Mouse (Mus musculus): ENCODE measurements around the gene Ttpal.
A peak's percentile ranks its signal among the peaks of the same experiment; 100 is the strongest.

Gene Ttpal

DNA sequence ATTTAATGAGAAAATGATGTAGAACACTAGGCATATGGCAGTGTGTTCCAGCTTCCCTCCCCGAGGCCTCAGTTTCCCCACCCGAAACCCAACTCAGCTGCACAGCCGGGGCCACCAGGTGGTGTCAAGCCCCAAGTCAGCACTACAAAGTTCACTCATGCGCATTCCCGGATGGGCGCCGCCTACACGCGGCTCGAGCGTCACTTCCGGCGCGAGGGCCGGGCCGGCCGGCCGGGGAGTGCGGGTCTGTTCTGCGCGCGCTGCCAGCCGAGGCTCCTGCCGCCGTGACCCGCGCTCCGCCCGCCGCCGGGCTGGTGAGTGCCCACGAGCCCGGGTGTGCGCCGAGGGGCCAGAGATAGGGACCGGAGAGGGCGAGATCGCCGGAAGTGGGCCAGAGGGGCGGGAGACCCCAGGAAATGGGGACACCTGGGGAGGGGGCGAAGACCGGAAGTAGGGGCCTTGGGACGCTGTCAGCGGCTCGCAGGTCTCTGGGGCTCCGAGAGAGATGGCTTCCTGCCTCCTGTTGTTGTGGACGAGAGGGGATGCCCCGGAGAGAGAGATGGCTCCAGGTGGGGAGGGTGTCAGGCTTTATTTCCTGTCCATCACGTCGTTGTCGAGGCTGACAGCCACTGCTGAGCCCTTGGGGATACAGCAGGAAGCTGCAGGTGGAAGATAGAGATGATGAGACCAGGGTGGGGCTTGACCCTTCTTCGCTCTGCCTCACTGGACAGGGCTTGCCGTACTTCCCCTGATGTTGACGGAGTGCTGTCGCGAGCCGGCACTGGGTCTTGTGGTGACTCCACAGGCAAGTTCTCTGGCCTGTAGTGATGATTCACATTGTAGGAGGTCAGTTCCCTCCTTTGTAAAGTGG, at the start of gene Ttpal:
Ttpal (plus strand) TSS at position 214 of the 871 bp plus-strand sequence.
- DNase-seq (ENCODE audit: inconsistent age in 2 of 2, low spot score in 1 of 2): peak; percentile 91 to 95

DNA sequence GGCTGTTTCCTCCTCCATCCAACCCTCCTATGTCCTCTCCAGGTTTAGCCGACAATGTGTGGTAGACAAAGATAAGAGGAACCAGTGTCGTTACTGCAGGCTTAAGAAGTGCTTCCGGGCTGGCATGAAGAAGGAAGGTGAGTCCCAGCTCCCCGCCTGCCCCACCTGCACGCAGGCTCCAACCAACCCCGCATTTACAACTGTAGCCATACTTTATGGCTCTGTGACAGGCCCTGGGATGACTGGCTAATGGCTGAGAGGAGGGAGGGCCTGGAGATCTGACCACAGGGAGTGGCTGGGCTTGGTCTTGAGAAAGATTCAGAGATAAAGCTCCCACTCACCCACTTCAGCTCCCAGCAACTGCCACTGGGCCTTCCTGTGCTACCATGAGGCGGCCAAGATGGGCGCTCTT, 49.6 kb upstream of the Ttpal start:
- DNase-seq (ENCODE audit: inconsistent age in 2 of 2, low spot score in 1 of 2): no peak

DNA sequence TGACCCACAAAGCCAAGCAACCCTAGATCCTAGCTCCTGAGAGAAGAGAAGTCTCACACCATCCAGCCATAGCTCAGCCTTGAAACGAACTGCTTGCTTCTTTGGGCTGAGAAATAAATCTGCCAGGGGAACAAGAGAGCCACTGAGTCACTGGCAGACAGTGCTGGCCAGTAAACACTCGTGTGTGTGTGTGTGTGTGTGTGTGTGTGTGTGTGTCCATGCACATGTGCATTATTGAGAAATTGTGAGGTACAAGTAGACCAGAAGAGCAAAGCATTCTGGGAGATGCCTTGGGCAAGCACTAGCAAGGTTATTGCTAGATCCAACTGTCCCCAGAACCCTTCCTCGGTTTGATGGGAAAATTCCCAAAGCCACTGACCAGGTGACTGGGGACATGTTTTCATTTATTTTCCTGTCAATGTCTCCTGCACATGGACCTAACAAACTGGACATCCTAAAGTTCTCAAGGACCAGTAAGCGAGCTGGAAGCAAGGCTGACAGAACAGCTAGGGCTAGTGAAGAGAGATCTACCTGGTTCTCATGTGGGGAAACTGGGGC, 47.6 kb upstream of the Ttpal start:
- DNase-seq (ENCODE audit: inconsistent age in 2 of 2, low spot score in 1 of 2): peak; percentile 55 to 60

DNA sequence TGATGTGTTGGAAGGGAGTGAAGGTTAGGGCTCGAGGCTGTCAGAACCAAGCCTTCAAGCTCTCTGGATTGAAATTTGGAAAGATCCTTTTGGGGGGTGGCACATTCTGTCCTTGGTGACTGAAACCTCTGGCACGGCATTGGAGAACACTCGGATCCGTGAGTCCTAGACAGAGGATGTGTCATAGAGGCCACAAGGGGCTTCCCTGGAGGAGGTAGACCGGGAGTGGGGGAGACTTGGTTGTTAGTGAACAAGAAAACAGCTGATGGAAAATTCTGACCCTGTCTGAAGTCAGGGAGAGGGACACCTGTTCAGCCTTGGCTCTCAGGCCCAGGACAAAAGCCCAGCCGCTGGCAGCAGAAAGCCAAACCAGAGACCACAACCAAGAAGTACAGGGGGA, 47.1 kb upstream of the Ttpal start:
- DNase-seq (ENCODE audit: inconsistent age in 2 of 2, low spot score in 1 of 2): peak; percentile 40 to 76

DNA sequence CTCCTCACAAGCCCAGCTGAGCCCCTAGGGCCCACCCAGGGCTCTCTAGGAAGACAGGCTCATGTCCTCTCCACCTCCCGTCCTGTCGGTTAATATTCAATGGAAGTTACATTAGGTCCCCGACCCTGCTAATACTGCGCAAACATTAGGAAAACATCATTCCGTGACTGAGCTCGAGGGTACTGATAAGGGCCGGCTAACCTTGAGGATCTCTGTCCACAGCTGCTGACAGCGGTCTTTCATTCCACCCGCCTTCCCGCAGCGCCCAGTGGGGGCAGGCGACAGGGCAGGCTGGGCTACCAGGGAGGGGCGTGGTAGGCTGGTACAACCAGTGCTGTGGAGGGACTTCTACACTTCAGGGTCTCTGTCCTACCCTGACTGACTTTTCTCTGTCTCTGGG, 46.7 kb upstream of the Ttpal start:
- DNase-seq (ENCODE audit: inconsistent age in 2 of 2, low spot score in 1 of 2): peak; percentile 50 to 82

DNA sequence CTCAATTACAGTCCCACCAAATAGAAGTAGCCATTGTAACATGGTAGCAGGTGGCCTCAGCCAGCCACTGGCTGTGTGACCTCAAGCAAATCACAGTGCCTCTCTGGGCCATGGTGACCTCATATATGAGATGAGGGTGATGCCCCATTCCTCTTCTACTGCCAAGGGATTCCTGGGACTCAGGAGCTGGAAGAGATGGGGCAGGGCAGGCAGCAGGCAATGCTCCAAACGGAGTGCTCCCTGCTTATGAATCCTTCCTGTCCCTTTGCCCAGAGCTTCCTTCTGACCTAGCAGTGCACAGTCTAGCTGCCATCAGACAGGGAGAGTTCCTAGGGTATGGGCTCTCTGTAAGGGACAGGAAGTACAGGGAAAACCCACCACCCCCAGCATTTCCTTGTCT, 43.6 kb upstream of the Ttpal start:
- DNase-seq (ENCODE audit: inconsistent age in 2 of 2, low spot score in 1 of 2): no peak

DNA sequence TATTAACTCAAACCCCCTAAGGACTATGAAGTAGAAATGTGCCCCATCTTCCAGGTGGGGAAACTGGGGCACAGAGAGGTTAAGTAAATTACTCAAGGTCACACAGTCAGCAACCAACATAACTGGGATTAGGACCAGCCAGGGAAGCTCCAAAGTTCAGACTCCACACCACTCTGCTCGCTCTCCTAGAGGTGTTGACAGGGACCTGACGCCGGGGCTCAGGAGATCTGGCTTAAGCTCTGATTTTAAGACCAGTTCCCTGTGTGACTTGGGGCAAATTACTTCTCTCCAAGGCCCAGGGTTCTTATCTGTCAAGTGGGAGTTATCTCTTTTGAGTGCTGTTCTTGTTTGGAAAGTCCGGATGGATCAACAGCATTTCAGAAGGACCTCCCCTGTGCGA, 42.9 kb upstream of the Ttpal start:
- DNase-seq (ENCODE audit: inconsistent age in 2 of 2, low spot score in 1 of 2): no peak

DNA sequence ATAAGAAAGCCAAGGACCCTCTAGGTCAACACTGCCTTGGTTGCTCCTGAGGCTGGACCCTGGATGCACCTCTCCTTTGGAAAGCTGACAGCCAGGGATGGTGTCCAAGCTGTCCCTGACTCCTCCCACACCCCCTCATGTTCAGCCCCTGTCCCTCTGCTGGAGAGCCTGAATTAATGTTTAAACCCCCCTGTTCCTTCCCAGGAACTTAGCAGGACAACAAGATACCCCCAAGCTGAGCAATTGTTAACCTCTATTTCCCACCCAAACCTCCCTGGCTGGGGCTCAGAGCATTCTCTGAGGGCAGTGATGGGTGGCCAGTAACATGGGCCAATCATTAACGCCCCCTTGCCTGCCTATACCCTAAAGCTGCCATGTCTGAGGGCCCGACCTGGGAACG, 41.9 kb upstream of the Ttpal start:
- DNase-seq (ENCODE audit: inconsistent age in 2 of 2, low spot score in 1 of 2): no peak

DNA sequence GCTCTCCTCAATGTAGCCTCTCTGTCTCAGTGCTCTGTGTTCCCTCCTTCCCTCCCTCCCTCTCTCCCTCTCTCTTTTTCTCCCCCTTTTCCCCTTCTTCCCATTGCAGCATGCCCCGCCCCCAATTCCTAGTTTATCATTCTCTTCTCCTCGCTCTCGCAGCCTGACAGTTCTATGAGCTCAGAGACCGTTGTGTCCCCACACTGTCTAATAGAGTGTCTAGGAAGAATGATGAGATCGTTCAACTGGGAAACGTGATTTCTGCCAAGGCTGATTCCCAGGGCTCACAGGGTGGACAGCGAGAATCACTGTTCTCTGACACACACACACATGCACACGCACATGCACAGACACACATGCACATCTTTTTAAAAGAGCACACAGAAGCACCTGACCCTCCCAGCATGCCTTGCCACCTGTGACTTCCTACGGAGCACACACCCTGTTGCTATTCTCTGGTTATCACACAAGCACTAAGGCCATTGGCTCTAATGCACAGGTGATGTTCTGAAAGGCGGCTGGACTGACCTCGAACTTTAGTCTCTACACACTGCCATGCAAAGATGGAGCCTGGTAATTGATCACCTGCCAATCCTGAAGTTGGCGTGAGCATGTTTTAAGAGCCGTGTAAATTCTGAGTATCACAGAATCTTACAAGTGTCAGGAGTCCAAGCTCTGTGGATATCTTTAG, 40.7 kb upstream of the Ttpal start:
- DNase-seq (ENCODE audit: inconsistent age in 2 of 2, low spot score in 1 of 2): peak in 1 of 2 experiments; percentile 43

DNA sequence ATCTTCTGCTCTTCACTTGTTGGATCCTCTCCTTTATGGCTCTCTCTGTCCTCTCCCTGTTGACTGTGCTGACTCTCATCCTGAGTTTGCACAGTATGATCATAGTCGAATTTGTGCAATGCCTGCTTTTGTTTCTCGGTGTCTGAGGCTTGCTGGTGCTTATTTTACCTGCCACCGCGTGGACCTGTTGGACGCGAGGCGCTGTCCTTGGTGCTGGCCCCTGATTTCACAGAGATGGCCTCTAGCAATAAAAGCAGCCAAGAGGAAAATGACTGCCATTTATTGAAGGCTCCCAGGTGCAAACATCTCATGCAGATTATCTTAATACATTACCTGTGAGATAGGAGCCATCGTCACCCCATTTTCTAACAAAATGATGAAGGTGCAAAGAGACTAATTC, 37.5 kb upstream of the Ttpal start:
- DNase-seq (ENCODE audit: inconsistent age in 2 of 2, low spot score in 1 of 2): peak in 1 of 2 experiments; percentile 62

DNA sequence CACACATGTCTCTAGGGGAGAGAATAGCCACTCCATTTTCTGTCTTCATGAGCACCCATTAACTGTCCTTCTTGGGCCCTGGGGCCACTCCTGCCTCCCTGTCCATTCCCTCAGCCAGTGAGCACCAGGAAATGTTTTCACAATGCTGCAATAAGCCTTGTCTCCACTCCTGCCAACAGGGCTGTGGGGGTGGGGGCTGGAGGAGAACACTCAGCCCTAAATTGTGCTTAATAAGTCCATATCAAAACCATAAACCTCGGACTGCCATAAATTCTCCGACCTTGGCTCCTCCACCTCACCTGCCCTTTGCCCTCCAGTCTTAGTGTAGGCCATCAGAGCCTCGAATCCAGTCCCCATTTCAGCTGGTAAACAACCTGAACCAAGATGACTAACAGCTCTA, 27.8 kb upstream of the Ttpal start:
- DNase-seq (ENCODE audit: inconsistent age in 2 of 2, low spot score in 1 of 2): no peak

DNA sequence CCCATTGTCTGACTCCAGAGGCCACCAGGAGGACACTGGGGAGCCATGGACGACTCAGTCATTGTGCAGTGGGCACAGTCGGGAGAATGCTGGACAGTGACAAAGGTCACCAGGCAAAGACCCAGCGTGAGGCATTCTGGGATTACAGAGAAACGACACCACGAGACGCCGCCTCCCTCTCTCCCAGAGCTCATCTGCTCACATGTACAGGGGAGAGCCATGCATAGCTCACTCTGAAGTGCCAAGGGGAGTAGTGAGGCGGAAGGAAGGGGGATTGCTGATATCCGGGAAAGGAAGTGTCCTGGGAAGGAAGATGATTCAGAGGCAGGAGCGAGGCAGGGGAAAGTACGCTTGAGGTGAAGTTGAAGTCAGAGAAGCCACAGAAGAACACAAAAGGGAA, 26.9 kb upstream of the Ttpal start:
- peak in 1 of 2 experiments; percentile 57 for DNase-seq (ENCODE audit: inconsistent age in 2 of 2, low spot score in 1 of 2)

DNA sequence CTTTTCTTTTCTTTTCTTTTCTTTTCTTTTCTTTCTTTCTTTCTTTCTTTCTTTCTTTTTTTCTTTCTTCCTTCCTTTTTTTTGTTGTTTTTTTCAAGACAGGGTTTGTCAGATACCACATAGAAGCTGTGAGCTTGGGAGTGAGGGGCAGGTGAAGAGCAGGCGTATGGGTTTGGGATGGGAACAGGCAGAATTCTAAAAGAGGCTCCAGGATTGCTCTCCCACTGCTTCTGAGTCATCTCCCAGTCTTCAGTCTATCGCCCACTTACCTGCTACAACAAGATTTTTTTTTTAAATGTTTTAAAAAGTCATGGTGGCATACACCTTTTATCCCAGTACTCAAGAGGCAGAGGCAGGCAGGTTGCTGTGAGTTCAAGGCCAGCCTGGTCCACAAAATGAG, 24.1 kb upstream of the Ttpal start:
- DNase-seq (ENCODE audit: inconsistent age in 2 of 2, low spot score in 1 of 2): no peak

DNA sequence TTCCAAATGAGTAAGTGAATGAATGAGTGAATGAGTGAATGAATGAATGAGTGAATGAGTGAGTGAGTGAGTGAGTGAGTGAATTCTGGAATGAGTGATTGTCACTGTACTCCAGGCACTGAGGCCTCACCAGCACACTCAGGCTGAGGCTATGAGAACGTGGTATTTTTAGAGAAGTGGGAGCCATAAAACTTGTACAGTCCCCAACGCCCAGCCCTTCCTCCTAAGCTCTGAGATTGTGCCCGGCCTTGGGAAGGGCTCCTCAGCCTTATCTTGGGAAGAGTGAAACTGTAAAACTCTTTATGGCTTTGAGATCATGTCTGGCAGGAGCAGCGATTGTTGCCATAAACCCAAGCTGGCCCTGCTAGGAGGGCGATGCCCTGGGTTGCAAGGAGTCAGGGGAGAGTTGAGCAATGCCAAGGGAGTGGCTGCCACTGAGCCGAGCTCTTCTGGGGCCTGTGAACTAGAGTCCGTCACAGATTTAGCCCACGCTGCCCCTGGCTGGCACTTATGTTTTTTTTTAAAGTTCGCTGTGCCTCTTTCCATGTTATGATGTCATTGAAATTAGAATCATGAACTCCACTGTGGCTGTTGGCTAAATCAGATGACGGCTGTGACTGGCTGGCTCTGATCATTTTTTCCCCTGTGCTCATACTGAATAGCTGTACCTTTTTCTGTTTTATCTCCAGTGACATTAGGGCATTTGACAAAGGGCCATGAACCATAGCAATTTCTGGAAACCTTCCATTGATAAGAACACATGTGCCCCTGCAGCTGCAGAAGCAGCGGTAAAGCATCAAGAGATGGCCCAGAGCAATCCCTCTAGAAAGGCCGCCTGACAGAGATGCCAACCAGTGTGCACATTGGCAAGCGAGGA, 21.8 kb upstream of the Ttpal start:
- peak in 1 of 2 experiments; percentile 45 for DNase-seq (ENCODE audit: inconsistent age in 2 of 2, low spot score in 1 of 2)

DNA sequence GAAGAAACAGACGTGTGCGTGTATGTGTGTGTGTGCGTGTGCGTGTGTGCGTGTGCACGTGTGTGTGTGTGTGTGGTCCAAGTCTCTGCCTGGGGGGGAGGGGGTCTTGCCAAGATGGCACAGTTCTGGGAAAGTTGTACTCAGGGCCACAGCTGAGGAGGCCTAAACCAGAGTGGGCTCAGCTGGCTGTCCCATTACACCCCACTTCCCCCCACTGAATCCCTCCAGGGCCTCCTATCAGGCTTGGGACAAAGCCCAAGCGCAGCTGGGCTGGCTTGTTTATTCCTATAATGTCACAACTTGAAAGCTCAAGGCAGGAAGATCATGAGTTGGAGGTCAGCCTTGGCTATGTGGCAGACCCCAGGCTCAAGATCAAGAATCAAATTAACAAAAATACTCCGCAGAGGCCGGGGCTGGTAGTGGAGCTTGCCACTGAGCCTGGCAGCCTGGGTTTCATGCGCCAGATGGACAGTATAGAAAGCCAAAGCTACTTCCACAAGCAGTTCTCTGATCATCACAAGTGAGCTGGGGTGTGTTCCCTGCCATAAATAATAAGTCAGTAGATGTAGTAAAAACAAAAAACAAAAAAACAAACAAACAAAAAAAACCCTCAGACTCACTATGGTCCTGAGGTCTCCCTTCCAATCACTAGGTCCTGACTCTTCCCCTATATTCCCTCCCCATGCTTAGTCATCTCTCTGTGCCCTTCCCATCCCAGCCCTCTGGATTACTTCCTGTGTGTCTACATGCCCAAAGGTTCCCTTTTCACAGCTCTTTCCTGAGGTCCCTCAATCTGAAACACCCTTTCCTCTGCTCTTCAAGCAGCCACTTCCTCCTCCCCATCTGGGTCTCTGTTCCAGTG, 18.7 kb upstream of the Ttpal start:
- no peak for DNase-seq (ENCODE audit: inconsistent age in 2 of 2, low spot score in 1 of 2)

DNA sequence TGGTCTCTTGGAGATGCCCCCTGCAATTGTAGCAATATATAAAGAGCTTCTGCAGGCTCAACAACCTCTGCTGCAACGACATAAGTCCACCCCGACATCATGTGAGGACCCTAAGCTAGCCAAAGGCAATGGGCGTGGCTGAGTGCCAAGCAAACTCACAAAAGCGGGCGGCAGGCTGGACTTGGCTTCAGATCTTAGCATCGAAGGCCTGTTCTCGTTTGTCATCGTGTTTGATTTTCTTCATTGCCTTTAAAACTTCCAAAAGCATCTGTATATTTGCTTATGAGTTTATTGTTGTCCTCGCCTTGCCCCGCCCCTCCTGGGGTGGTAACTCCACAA, 18.1 kb upstream of the Ttpal start:
- DNase-seq (ENCODE audit: inconsistent age in 2 of 2, low spot score in 1 of 2): no peak

DNA sequence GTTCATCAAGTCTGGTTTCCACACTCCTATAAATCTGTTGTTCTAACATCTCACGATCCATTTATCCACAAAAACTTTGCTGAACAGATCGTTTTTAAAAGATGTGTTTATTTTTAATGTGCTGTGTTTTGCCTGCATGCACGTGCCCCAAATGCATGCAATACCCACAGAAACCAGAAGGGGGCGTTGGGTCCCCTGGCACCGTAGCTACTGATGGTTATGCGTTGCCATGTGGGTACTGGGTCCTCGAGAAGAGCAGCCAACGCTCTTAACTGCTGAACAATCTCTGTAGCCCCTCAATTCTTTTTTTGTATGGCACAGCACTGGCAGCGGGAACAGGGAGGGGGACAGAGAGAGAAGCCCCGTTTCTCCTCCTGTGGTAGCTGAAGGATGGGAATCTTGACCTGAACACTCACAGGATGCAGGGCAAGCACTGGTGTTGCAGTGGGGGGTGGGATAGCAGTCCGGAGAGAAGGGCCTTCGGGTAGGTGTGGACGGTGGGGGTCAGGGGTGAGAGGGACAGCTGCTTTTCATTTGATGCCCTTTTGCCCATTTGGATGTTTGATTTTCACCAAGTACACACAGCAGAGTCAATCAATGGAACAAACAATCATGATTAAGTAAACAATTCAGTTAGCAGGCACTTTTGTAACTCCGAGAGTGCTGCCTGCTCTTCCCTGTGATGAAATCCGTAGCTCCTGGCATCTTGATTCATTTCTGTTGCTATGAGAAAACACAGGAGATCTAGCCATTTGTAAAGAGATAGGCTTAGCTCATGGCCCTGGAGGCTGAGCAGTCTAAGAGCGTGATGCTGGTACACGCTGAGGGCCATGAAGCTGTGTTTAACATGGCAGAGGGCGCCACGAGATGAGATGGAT, 15.5 kb upstream of the Ttpal start:
- DNase-seq (ENCODE audit: inconsistent age in 2 of 2, low spot score in 1 of 2): peak in 1 of 2 experiments; percentile 71

DNA sequence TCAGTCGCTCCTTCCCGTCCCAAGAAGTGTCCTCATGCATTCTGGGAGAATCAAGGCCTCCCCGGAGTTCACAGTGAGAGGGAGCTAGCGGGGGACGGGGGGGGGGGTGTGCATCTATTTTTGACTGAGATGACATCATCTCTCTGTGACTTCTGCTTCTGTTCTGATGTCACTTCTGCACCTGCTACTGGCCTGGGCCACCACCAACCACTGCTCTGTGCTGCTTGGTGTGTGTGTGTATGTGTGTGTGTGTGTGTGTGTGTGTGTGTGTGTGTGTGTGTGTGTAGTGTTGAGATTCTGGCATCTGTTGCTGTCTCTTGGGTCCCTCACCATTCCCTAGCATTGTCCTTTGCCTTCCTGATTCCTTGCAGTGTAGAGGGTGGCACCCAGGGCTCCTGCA, 14.6 kb upstream of the Ttpal start:
- no peak for DNase-seq (ENCODE audit: inconsistent age in 2 of 2, low spot score in 1 of 2)

DNA sequence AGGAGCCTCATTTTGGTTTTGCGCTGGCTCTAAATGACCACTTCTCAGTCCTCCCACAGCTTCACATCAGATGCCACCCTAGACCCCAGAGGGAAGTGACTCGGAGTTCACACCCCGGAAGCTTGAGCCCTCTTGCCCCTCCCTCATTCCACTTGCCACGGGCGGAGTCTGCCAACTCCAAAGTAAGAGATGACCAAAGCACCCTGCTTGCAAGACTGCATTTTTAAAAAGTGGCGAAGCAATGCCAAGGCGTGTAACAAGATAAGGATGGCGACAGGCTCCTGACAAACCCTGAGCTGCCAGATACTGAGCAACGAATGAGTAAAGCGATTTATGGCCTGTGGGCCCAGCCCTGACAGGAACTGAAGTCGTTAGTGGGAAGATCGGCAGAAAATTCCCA, 11.9 kb upstream of the Ttpal start:
- DNase-seq (ENCODE audit: inconsistent age in 2 of 2, low spot score in 1 of 2): no peak

All from adrenal gland, adult (tissue).